Mouse (Mus musculus) myocyte (in vitro differentiated cells): Measurements from ENCODE around the gene Chst3.
"Not testable (repeated sequence)": the region's sequence is repeated elsewhere in the genome, so short reads cannot be mapped to it uniquely, and the experiment has no call there.

Experiments
- CEBPB ChIP-seq: IDR thresholded peaks from 2 replicates; pipeline ENCODE4 v1.6.1; 2011; ENCODE audit warnings: mild to moderate bottlenecking, moderate library complexity; ENCODE audit not compliant: poor library complexity, insufficient read depth, severe bottlenecking
- E2F4 ChIP-seq: IDR thresholded peaks from one replicate; pipeline ENCODE4 v1.6.1; 2011; ENCODE audit warnings: mild to moderate bottlenecking, control low read depth, moderate library complexity; ENCODE audit not compliant: insufficient read depth
- MAX ChIP-seq: IDR thresholded peaks from one replicate; pipeline ENCODE4 v1.6.1; 2011; ENCODE audit warnings: low read depth, mild to moderate bottlenecking, control low read depth
- MYOD1 ChIP-seq, 3 experiments: IDR thresholded peaks; one replicate each; pipeline ENCODE4 v1.6.1; 2011; ENCODE audit warnings: control low read depth in 2 of 3, low read depth in 2 of 3, mild to moderate bottlenecking in 2 of 3, moderate library complexity in 1 of 3; ENCODE audit not compliant: insufficient read length in 2 of 3, control insufficient read depth in 1 of 3
- MYOG ChIP-seq, 3 experiments: IDR thresholded peaks; one replicate each; pipeline ENCODE4 v1.6.1; 2011; ENCODE audit warnings: control low read depth in 2 of 3, low read depth in 2 of 3, mild to moderate bottlenecking in 2 of 3; ENCODE audit not compliant: insufficient read length in 2 of 3, control insufficient read depth in 1 of 3, insufficient read depth in 1 of 3
- POLR2A ChIP-seq: IDR thresholded peaks from one replicate; pipeline ENCODE4 v1.6.1; 2011; ENCODE audit warnings: low read depth, mild to moderate bottlenecking, control low read depth, moderate library complexity; ENCODE audit not compliant: insufficient read length
- POLR2AphosphoS2 ChIP-seq: IDR thresholded peaks from one replicate; pipeline ENCODE4 v1.6.1; 2011; ENCODE audit warnings: low read depth, control low read depth; ENCODE audit not compliant: insufficient read length
- REST ChIP-seq: IDR thresholded peaks from one replicate; pipeline ENCODE4 v1.6.1; 2011; ENCODE audit warnings: mild to moderate bottlenecking, control low read depth, moderate library complexity; ENCODE audit not compliant: insufficient read depth, insufficient read length
- TCF12 ChIP-seq: IDR thresholded peaks from one replicate; pipeline ENCODE4 v1.6.1; 2011; ENCODE audit warnings: mild to moderate bottlenecking, control low read depth; ENCODE audit not compliant: poor library complexity, insufficient read depth, severe bottlenecking
- TCF3 ChIP-seq: IDR thresholded peaks from one replicate; pipeline ENCODE4 v1.6.1; 2011; ENCODE audit warnings: low read depth, control low read depth; ENCODE audit not compliant: insufficient read length
- USF1 ChIP-seq: IDR thresholded peaks from one replicate; pipeline ENCODE4 v1.6.1; 2011; ENCODE audit warnings: low read depth, mild to moderate bottlenecking, control low read depth, moderate library complexity

GRCm38 (mm10) chr10:60248345-60248744, 29.3 kb upstream of the Chst3 start:
- not testable (repeated sequence) for TF ChIP-seq POLR2A; MAX; E2F4; TCF3; USF1; MYOD1 (IDR thresholded peaks at IDR 0.05; ENCODE audit: control insufficient read depth in 1 of 3, insufficient read length in 2 of 3, low read depth in 2 of 3); TCF12; MYOG (IDR thresholded peaks at IDR 0.05; ENCODE audit: control insufficient read depth in 1 of 3, insufficient read depth in 1 of 3, insufficient read length in 2 of 3, low read depth in 2 of 3); POLR2AphosphoS2; REST
- TF ChIP-seq CEBPB = peak; percentile 61; the same call in 1 of the 2 replicates
